Mouse (Mus musculus) c-Kit-positive CD71-positive TER-119-negative erythroid progenitor cells, embryonic 14.5 days (primary cell): ENCODE measurements at regions not wholly inside any gene's neighbourhood (a gene's known extent, or its start where the extent isn't known, plus 50 kb on each side); places are given as distances from the start of the nearest gene placed in this dataset.

ENCODE experiments used
- DNase-seq: peaks from one replicate; pipeline ENCODE4 v3.0.0-alpha.2; 2013; ENCODE audit warnings: low read depth

- no peak for DNase-seq
Measured at GRCm38 (mm10) chr13:31408439-31409122, 147.4 kb upstream of the Foxq1 start.

GRCm38 (mm10) chr13:31409123-31409513 is 146.8 kb upstream of the Foxq1 start:
- DNase-seq: no peak

- no peak for DNase-seq
Measured at GRCm38 (mm10) chr13:31421556-31421955, 134.4 kb upstream of the Foxq1 start.

GRCm38 (mm10) chr13:31423599-31423998 is 132.3 kb upstream of the Foxq1 start:
- DNase-seq: no peak

GRCm38 (mm10) chr13:31425825-31426500 is 130.0 kb upstream of the Foxq1 start:
- DNase-seq: no peak

- no peak for DNase-seq
Measured at GRCm38 (mm10) chr13:31436434-31436833, 119.5 kb upstream of the Foxq1 start.

- no peak for DNase-seq
Measured at GRCm38 (mm10) chr13:31439761-31440627, 115.9 kb upstream of the Foxq1 start.

GRCm38 (mm10) chr13:31458883-31459282 is 97.1 kb upstream of the Foxq1 start:
- no peak for DNase-seq

GRCm38 (mm10) chr13:31465141-31465540 is 90.8 kb upstream of the Foxq1 start:
- no peak for DNase-seq

GRCm38 (mm10) chr13:31465711-31466110 is 90.2 kb upstream of the Foxq1 start:
- no peak for DNase-seq

- no peak for DNase-seq
Measured at GRCm38 (mm10) chr13:31468131-31468530, 87.8 kb upstream of the Foxq1 start.

- no peak for DNase-seq
Measured at GRCm38 (mm10) chr13:31468983-31469382, 87.0 kb upstream of the Foxq1 start.

- no peak for DNase-seq
Measured at GRCm38 (mm10) chr13:31472366-31472765, 83.6 kb upstream of the Foxq1 start.

GRCm38 (mm10) chr13:31472804-31473203 is 83.1 kb upstream of the Foxq1 start:
- no peak for DNase-seq

GRCm38 (mm10) chr13:31473275-31473674 is 82.7 kb upstream of the Foxq1 start:
- no peak for DNase-seq

GRCm38 (mm10) chr13:31475845-31476244 is 80.1 kb upstream of the Foxq1 start:
- no peak for DNase-seq

GRCm38 (mm10) chr13:31477171-31477867 is 78.6 kb upstream of the Foxq1 start:
- no peak for DNase-seq

- no peak for DNase-seq
Measured at GRCm38 (mm10) chr13:31481105-31481844, 74.7 kb upstream of the Foxq1 start.

GRCm38 (mm10) chr13:31486373-31486772 is 69.6 kb upstream of the Foxq1 start:
- DNase-seq: no peak

- no peak for DNase-seq
Measured at GRCm38 (mm10) chr13:31488186-31488585, 67.7 kb upstream of the Foxq1 start.

- no peak for DNase-seq
Measured at GRCm38 (mm10) chr13:31503191-31503590, 52.7 kb upstream of the Foxq1 start.
